Mouse (Mus musculus): Measurements from ENCODE around the gene Cxcr1. TPM values are rescaled to one million over a fixed set of nuclear protein-coding genes. Genes with fewer than 3 reads are reported as not detected.

The Cxcr1 gene
- total and polyA plus RNA-seq, 2 experiments from 2014 or later: not detected

DNA sequence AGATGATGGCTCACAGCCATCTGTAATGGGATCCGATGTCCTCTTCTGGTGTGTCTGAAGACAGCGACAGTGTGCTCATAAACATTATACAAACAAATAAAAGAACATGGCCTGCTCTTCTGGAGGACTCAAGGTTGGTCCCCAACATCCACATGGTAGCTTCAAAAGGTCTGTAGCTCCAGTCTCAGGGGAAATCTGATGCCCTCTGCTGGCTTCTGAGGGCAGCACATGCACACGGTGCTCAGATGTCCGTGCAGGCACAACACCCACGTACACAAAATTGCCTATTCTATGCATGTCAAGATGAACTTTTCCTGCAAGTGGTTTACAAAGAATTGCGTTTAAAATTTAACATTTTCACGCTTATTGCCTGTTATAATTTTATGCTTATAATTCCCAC is 1.5 kb upstream of the Cxcr1 start:
- peak; percentile 49 for ATAC-seq (ENCODE audit: insufficient read depth, low read depth)
- Histone ChIP-seq H3K9ac (replicated peaks; ENCODE audit: low read depth, low read length) (no peak overlapping the region), H3K27me3 (ENCODE audit: control insufficient read depth, insufficient read depth, low read length) (no peaks in the 10 kb centered on the region), H3K4me3 (ENCODE audit: low read depth, low read length) (no peak overlapping the region), H3K27ac (ENCODE audit: low read depth) (no peak overlapping the region), H3K9me3 (replicated peaks; ENCODE audit: control insufficient read depth, low read length) (no peaks in the 10 kb centered on the region), H3K4me1 (ENCODE audit: control insufficient read depth, insufficient read depth) (no peaks in the 10 kb centered on the region), H3K4me2 (ENCODE audit: low read depth, low read length) (no peak overlapping the region), H3K36me3 (replicated peaks; ENCODE audit: control insufficient read depth, insufficient read depth, low read length) (no peaks in the 10 kb centered on the region)
- WGBS: 42% methylated on average over 7 of the region's 7 CpGs
- peak; percentile 65 for TF ChIP-seq CTCF (IDR thresholded peaks at IDR 0.05; ENCODE audit: low read depth)
- no peak for TF ChIP-seq EP300 (IDR thresholded peaks at IDR 0.05; ENCODE audit: low read depth)
- peak; percentile 15 for DNase-seq (ENCODE audit: low spot score)

DNA sequence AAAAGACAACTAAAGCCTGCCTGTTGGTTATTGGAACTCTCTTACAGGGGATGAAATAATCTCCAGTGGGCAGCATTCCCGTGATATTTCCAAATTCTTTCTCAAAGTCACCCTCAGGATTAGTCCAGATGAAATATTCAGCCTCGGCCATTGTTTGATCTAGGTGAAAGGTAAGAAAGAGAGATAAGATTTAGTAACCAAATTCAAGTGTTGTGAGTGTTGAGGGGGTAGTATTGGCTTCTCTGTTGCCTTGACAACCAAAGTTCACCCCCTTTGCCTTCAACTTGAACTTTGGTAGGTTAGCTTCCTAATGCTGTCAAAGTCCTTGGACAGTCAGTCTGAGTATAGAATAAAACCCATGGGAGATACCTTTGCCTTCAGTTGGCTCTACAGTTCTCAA is 1.7 kb downstream of the Cxcr1 start:
- DNase-seq (ENCODE audit: low spot score) (no peak), ATAC-seq (ENCODE audit: insufficient read depth, low read depth) (no peak)
- Histone ChIP-seq H3K27ac (ENCODE audit: low read depth) (no peak overlapping the region), H3K9me3 (replicated peaks; ENCODE audit: control insufficient read depth, low read length) (no peaks in the 10 kb centered on the region), H3K9ac (replicated peaks; ENCODE audit: low read depth, low read length) (no peak overlapping the region), H3K36me3 (replicated peaks; ENCODE audit: control insufficient read depth, insufficient read depth, low read length) (no peaks in the 10 kb centered on the region), H3K4me1 (ENCODE audit: control insufficient read depth, insufficient read depth) (no peaks in the 10 kb centered on the region), H3K4me3 (ENCODE audit: low read depth, low read length) (no peak overlapping the region), H3K27me3 (ENCODE audit: control insufficient read depth, insufficient read depth, low read length) (no peaks in the 10 kb centered on the region), H3K4me2 (ENCODE audit: low read depth, low read length) (no peak overlapping the region)
- TF ChIP-seq EP300 (IDR thresholded peaks at IDR 0.05; ENCODE audit: low read depth) (no peak), CTCF (IDR thresholded peaks at IDR 0.05; ENCODE audit: low read depth) (no peak)
- WGBS: 58% methylated on average over 2 of the region's 2 CpGs

- no peaks in the 10 kb centered on the region for H3K4me1 ChIP-seq (ENCODE audit: control insufficient read depth, insufficient read depth)
- WGBS: 89% methylated on average over 7 of the region's 7 CpGs
- no peaks in the 10 kb centered on the region for H3K36me3 ChIP-seq (replicated peaks; ENCODE audit: control insufficient read depth, insufficient read depth, low read length)
Measured at GRCm38 (mm10) chr1:74190471-74190870, 4.0 kb downstream of the Cxcr1 start.

DNA sequence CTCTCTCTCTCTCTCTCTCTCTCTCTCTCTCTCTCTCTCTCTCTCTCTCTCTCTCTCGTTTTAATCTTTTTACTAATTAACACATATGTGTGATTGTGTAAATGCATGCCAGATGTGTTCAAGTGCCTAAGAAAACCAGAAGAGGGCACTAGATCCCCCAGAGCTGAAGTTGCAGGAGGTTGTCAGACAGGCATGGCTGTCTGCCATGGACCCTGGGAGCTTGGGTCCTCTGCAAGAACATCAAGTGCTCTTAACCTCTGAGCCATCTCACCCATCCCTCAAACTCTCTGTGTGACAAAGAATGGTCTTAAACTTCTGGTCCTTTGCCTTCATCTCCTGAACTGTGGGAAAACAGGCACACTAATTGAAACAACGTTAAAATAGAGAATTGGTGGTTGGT is 11.4 kb downstream of the Cxcr1 start:
- Histone ChIP-seq H3K36me3 (replicated peaks; ENCODE audit: control insufficient read depth, insufficient read depth, low read length) (no peaks in the 10 kb centered on the region), H3K27ac (ENCODE audit: low read depth) (no peak overlapping the region), H3K4me2 (ENCODE audit: low read depth, low read length) (no peak overlapping the region), H3K4me1 (ENCODE audit: control insufficient read depth, insufficient read depth) (peaks cover 4% of the 10 kb centered on the region; the same call in 1 of the 2 replicates), H3K9ac (replicated peaks; ENCODE audit: low read depth, low read length) (no peak overlapping the region), H3K9me3 (replicated peaks; ENCODE audit: control insufficient read depth, low read length) (no peaks in the 10 kb centered on the region), H3K4me3 (ENCODE audit: low read depth, low read length) (no peak overlapping the region), H3K27me3 (ENCODE audit: control insufficient read depth, insufficient read depth, low read length) (no peaks in the 10 kb centered on the region)
- WGBS: 66% methylated on average over 2 of the region's 2 CpGs
- DNase-seq (ENCODE audit: low spot score): no peak
- TF ChIP-seq EP300 (IDR thresholded peaks at IDR 0.05; ENCODE audit: low read depth): no peak
- TF ChIP-seq CTCF (IDR thresholded peaks at IDR 0.05; ENCODE audit: low read depth): peak; percentile 15; the same call in 1 of the 2 replicates
- no peak for ATAC-seq (ENCODE audit: insufficient read depth, low read depth)

More at GRCm38 (mm10) chr1:74190471-74190870, 4.0 kb downstream of the Cxcr1 start:
- Histone ChIP-seq H3K9me3 (replicated peaks; ENCODE audit: control insufficient read depth, low read length) (no peaks in the 10 kb centered on the region), H3K4me2 (ENCODE audit: low read depth, low read length) (no peak overlapping the region), H3K4me3 (ENCODE audit: low read depth, low read length) (no peak overlapping the region), H3K27ac (ENCODE audit: low read depth) (no peak overlapping the region), H3K9ac (replicated peaks; ENCODE audit: low read depth, low read length) (no peak overlapping the region), H3K27me3 (ENCODE audit: control insufficient read depth, insufficient read depth, low read length) (no peaks in the 10 kb centered on the region)
- no peak for TF ChIP-seq CTCF (IDR thresholded peaks at IDR 0.05; ENCODE audit: low read depth)
- no peak for TF ChIP-seq EP300 (IDR thresholded peaks at IDR 0.05; ENCODE audit: low read depth)
- DNase-seq (ENCODE audit: low spot score) (no peak), ATAC-seq (ENCODE audit: insufficient read depth, low read depth) (no peak)

DNA sequence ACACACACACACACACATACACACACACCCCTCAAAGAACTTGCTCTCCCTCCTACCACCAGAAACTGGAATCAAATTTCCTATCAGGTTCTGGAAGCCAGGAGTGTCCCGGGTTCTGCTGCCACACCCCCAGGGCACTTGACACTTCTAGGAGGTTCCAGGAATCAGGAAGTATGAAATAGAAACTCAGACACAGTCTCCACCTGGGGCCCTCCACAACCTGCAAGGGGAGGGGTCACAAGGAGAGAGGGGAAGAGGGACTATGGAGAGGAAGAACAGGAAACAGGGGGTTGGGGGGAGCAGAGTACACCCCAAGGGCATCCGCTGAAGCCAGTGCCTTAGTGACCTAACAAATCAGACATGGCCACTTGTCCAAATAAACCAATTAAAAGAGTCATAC is 13.0 kb downstream of the Cxcr1 start:
- TF ChIP-seq EP300 (IDR thresholded peaks at IDR 0.05; ENCODE audit: low read depth) (no peak), CTCF (IDR thresholded peaks at IDR 0.05; ENCODE audit: low read depth) (no peak)
- no peaks in the 10 kb centered on the region for H3K36me3 ChIP-seq (replicated peaks; ENCODE audit: control insufficient read depth, insufficient read depth, low read length)
- DNase-seq (ENCODE audit: low spot score) (no peak), ATAC-seq (ENCODE audit: insufficient read depth, low read depth) (no peak)
- H3K4me2 ChIP-seq (ENCODE audit: low read depth, low read length): no peak overlapping the region
- no peak overlapping the region for H3K9ac ChIP-seq (replicated peaks; ENCODE audit: low read depth, low read length)
- peaks cover 4% of the 10 kb centered on the region; the same call in 1 of the 2 replicates for H3K4me1 ChIP-seq (ENCODE audit: control insufficient read depth, insufficient read depth)
- H3K4me3 ChIP-seq (ENCODE audit: low read depth, low read length): no peak overlapping the region
- 50% methylated on average over 2 of the region's 2 CpGs for WGBS
- H3K27ac ChIP-seq (ENCODE audit: low read depth): no peak overlapping the region
- no peaks in the 10 kb centered on the region for H3K9me3 ChIP-seq (replicated peaks; ENCODE audit: control insufficient read depth, low read length)
- no peaks in the 10 kb centered on the region for H3K27me3 ChIP-seq (ENCODE audit: control insufficient read depth, insufficient read depth, low read length)
